Mouse (Mus musculus): ENCODE results near the gene Marc1. TPM values are rescaled to one million over a fixed set of nuclear protein-coding genes. Genes with fewer than 3 reads are reported as not detected.

The Marc1 gene
- polyA plus RNA-seq, 1 experiment from 2014 or later, result 0.15 TPM

- Histone ChIP-seq H3K4me1 (peaks cover under 1% of the 10 kb centered on the region; the same call in 1 of the 2 replicates), H3K27ac (no peak overlapping the region), H3K36me3 (no peaks in the 10 kb centered on the region), H3K4me3 (no peak overlapping the region), H3K9me3 (replicated peaks) (no peaks in the 10 kb centered on the region), H3K27me3 (ENCODE audit: low read depth, poor library complexity, severe bottlenecking) (peaks cover 18% of the 10 kb centered on the region)
- 33% methylated on average over 22 of the region's 22 CpGs for WGBS
- DNase-seq (ENCODE audit: low spot score), result no peak
Observed at GRCm38 (mm10) chr1:184777061-184777795, 33.9 kb downstream of the Marc1 start.

DNA sequence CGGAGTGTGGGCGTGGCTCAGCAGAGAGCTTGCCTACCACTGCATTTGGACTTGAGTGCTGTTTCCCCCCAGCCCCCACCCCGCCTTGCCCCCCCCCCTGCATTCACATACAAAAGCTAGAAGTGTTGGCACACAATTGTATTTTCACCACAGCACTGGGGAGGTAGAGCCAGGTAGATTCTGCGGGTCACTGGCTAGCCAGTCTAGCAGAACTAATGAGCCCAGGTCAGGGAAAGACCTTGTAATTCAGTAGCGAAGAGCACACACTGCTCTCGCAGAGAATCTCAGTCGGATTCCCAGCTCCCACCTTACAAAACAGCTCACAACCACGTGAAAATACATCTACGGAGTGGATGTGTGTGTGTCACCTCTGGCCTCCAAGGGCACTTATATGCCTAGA is 35.8 kb downstream of the Marc1 start:
- WGBS, result 60% methylated on average over 9 of the region's 9 CpGs

GRCm38 (mm10) chr1:184771891-184772249 is 39.2 kb downstream of the Marc1 start:
- Histone ChIP-seq H3K4me1 (peaks cover 11% of the 10 kb centered on the region), H3K27me3 (ENCODE audit: low read depth, poor library complexity, severe bottlenecking) (peaks cover 25% of the 10 kb centered on the region), H3K27ac (no peak overlapping the region), H3K4me3 (peak overlapping the region; percentile 21), H3K9me3 (replicated peaks) (no peaks in the 10 kb centered on the region), H3K36me3 (no peaks in the 10 kb centered on the region)
- DNase-seq (ENCODE audit: low spot score), result peak; percentile 42
- 12% methylated on average over 9 of the region's 9 CpGs for WGBS

More for the DNA sequence above, 35.8 kb downstream of the Marc1 start:
- no peak for DNase-seq (ENCODE audit: low spot score)
- Histone ChIP-seq H3K36me3 (no peaks in the 10 kb centered on the region), H3K4me1 (peaks cover 11% of the 10 kb centered on the region), H3K27me3 (ENCODE audit: low read depth, poor library complexity, severe bottlenecking) (peaks cover 29% of the 10 kb centered on the region), H3K4me3 (no peak overlapping the region), H3K27ac (no peak overlapping the region), H3K9me3 (replicated peaks) (no peaks in the 10 kb centered on the region)

DNA sequence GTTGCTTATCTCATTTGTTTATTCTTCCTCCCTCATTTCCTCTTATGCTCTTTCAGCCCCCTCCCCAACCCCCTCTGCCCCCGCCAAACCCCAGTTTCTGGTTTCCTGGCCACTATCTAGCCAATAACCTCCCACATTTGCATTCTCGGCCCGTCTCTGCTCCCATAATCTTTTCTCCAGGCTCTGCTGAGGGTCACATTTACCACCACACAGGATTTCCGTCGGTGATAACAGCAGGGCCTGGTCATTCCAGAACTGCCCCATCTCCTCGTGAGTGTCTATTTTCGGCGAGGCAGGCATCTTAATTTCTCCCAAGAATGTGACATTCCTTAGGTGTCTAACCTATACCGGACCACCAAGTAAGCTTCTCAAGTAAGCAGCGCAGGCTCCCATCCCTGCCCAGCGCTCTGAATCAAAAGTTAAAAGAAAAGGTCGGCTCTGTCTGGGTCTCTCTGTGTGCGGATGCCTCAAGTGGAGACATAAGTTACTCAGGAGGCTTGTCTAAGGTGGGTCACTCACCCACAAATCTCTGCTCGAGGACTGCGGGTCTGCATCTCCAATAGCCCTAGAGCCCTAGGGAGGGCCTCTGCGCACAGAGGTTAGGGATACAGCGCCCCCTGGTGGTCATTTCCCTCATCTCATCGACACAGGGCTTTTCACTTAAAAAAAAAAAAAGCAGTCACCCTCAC is 39.8 kb downstream of the Marc1 start:
- H3K4me1 ChIP-seq, result peaks cover 11% of the 10 kb centered on the region
- H3K36me3 ChIP-seq, result no peaks in the 10 kb centered on the region
- peak; percentile 92 for DNase-seq (ENCODE audit: low spot score)
- H3K4me3 ChIP-seq, result peak overlapping the region; percentile 22; the same call in 1 of the 2 replicates
- peaks cover 21% of the 10 kb centered on the region for H3K27me3 ChIP-seq (ENCODE audit: low read depth, poor library complexity, severe bottlenecking)
- no peaks in the 10 kb centered on the region for H3K9me3 ChIP-seq (replicated peaks)
- WGBS, result 23% methylated on average over 18 of the region's 18 CpGs
- no peak overlapping the region for H3K27ac ChIP-seq

GRCm38 (mm10) chr1:184763866-184764265 is 47.2 kb downstream of the Marc1 start:
- Histone ChIP-seq H3K27me3 (ENCODE audit: low read depth, poor library complexity, severe bottlenecking) (no peaks in the 10 kb centered on the region), H3K4me3 (no peak overlapping the region), H3K4me1 (no peaks in the 10 kb centered on the region), H3K27ac (no peak overlapping the region), H3K9me3 (replicated peaks) (no peaks in the 10 kb centered on the region), H3K36me3 (no peaks in the 10 kb centered on the region)
- DNase-seq (ENCODE audit: low spot score), result no peak
- 48% methylated on average over 3 of the region's 3 CpGs for WGBS

DNA sequence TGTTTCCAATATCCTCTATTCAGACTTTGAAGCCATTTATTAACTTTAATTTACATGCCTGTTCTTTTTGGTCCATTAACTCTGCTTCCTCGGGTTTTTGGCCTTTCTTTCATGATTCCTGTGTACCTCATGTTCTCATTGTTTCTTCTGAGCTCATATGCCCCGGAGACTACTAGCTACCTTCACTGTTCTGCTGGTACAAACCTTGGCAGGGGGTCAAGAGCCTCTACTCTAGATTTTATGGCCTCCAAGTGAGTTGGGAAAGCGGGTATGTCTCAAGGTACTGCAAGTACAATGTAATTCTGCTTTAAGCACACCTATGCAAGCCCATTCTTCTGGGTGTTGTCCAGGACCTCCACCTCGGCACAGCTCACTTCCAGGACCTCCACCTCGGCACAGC is 48.2 kb downstream of the Marc1 start:
- WGBS, result 82% methylated on average over 5 of the region's 5 CpGs
- Histone ChIP-seq H3K9me3 (replicated peaks) (no peaks in the 10 kb centered on the region), H3K36me3 (no peaks in the 10 kb centered on the region), H3K4me1 (no peaks in the 10 kb centered on the region), H3K27ac (no peak overlapping the region), H3K27me3 (ENCODE audit: low read depth, poor library complexity, severe bottlenecking) (no peaks in the 10 kb centered on the region), H3K4me3 (no peak overlapping the region)
- no peak for DNase-seq (ENCODE audit: low spot score)

DNA sequence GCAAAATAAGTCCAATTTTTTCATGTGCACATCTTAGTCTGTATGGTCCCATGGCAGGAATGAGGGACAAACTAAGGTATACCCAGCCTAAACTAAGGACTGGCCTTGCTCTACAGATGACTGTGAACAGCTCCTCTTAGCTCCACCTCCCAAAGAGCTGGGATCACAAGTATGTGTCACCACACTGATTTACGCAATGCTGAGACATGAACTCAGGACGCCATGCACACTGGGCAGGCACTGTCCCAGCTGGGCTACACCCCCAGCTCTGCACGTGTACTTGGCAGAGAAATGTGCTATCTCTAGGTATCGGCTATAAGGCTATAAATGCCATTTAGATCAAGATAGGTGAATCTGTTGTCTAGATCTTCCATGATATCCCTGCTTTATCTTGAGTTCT is 49.1 kb downstream of the Marc1 start:
- no peaks in the 10 kb centered on the region for H3K4me1 ChIP-seq
- no peak overlapping the region for H3K4me3 ChIP-seq
- no peaks in the 10 kb centered on the region for H3K36me3 ChIP-seq
- no peak for DNase-seq (ENCODE audit: low spot score)
- WGBS, result 70% methylated on average over 4 of the region's 4 CpGs
- no peak overlapping the region for H3K27ac ChIP-seq
- no peaks in the 10 kb centered on the region for H3K27me3 ChIP-seq (ENCODE audit: low read depth, poor library complexity, severe bottlenecking)
- H3K9me3 ChIP-seq (replicated peaks), result no peaks in the 10 kb centered on the region

- Histone ChIP-seq H3K4me1 (no peaks in the 10 kb centered on the region), H3K36me3 (no peaks in the 10 kb centered on the region), H3K27ac (no peak overlapping the region), H3K4me3 (no peak overlapping the region), H3K27me3 (ENCODE audit: low read depth, poor library complexity, severe bottlenecking) (no peaks in the 10 kb centered on the region), H3K9me3 (replicated peaks) (no peaks in the 10 kb centered on the region)
- DNase-seq (ENCODE audit: low spot score), result no peak
- WGBS, result 91% methylated on average over 5 of the region's 5 CpGs
Observed at GRCm38 (mm10) chr1:184752671-184753070, 58.4 kb downstream of the Marc1 start.

DNA sequence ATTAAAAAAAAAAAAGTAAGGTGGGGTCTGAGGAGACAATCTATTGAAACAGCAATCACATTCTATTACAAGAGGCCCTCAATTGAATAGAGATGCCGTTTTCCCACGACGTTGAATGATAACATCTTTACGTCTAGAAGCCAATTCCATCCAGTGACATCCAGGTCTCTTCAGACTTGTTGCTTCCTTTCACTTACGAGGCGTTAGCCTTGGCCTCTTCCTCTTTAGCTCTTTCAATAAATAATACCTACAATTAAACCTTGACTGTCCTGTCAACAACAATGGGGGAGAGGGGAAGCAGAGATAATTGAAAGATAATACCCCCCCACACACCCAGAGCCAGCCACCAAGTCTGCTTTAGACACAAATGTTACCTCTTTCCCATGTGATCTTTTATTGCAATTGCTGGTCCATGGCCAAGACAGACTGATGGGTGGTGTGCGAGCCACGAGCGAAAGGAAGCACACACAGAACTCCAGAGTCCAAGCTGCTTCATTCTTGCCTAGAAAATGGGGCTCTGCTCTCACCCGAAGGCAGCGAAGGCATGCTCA is 60.9 kb downstream of the Marc1 start:
- Histone ChIP-seq H3K4me3 (no peak overlapping the region), H3K9me3 (replicated peaks) (no peaks in the 10 kb centered on the region), H3K27me3 (ENCODE audit: low read depth, poor library complexity, severe bottlenecking) (no peaks in the 10 kb centered on the region), H3K36me3 (no peaks in the 10 kb centered on the region), H3K27ac (no peak overlapping the region), H3K4me1 (no peaks in the 10 kb centered on the region)
- no peak for DNase-seq (ENCODE audit: low spot score)
- 86% methylated on average over 11 of the region's 11 CpGs for WGBS

- no peak for DNase-seq (ENCODE audit: low spot score)
- WGBS, result 85% methylated on average over 14 of the region's 14 CpGs
Observed at GRCm38 (mm10) chr1:184748692-184749152, 62.4 kb downstream of the Marc1 start.

DNA sequence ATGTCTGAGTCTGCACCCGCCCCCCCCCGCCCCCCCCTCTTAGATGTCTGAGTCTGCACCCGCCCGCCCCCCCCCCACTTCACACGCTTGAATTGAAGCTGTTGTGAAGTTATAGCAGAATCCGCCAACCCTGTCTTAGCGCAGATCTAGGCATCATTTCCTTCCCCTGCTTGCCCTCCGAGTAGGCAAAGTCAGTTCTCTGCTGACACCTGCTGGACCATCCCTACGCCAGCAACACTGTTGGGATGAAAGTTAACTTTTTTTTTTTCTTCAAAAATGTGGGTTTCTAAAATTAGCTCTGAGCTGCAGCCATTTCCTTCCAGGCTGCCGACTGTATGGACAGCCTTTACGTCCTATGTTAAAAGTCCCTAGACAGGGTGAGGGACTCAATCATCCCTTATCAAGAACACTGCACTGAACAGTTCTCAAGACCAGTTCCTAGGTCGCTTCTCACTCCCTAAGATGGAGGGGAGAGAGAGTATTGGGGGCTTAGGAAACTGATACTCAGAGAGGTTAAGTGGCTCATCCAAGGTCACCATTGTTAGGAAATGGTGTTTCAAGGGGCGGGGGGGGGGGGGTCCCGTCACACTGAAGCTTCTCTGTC is 73.1 kb downstream of the Marc1 start:
- Histone ChIP-seq H3K4me1 (peaks cover 7% of the 10 kb centered on the region), H3K27ac (no peak overlapping the region), H3K9me3 (replicated peaks) (no peaks in the 10 kb centered on the region), H3K27me3 (ENCODE audit: low read depth, poor library complexity, severe bottlenecking) (peaks cover 80% of the 10 kb centered on the region), H3K4me3 (no peak overlapping the region), H3K36me3 (no peaks in the 10 kb centered on the region)
- DNase-seq (ENCODE audit: low spot score), result peak; percentile 68
- WGBS, result 8% methylated on average over 14 of the region's 14 CpGs

More at GRCm38 (mm10) chr1:184748692-184749152, 62.4 kb downstream of the Marc1 start:
- no peak overlapping the region for H3K27ac ChIP-seq
- no peaks in the 10 kb centered on the region for H3K9me3 ChIP-seq (replicated peaks)
- H3K36me3 ChIP-seq, result no peaks in the 10 kb centered on the region
- H3K27me3 ChIP-seq (ENCODE audit: low read depth, poor library complexity, severe bottlenecking), result 0 out of 2 replicates have a peak, but pooled peaks cover 5% of the 10 kb centered on the region
- no peak overlapping the region for H3K4me3 ChIP-seq
- H3K4me1 ChIP-seq, result 0 out of 2 replicates have a peak, but pooled peaks cover 3% of the 10 kb centered on the region

GRCm38 (mm10) chr1:184737228-184737627 is 73.9 kb downstream of the Marc1 start:
- no peak for DNase-seq (ENCODE audit: low spot score)
- Histone ChIP-seq H3K36me3 (no peaks in the 10 kb centered on the region), H3K4me1 (peaks cover 11% of the 10 kb centered on the region), H3K27ac (no peak overlapping the region), H3K4me3 (no peak overlapping the region), H3K9me3 (replicated peaks) (no peaks in the 10 kb centered on the region), H3K27me3 (ENCODE audit: low read depth, poor library complexity, severe bottlenecking) (peaks cover 84% of the 10 kb centered on the region)
- WGBS, result 32% methylated on average over 2 of the region's 2 CpGs

Measured in limb, embryonic 10.5 days (tissue).